10 mouse cellular contexts compared by ENCODE assay signal in the genomic region with DNA sequence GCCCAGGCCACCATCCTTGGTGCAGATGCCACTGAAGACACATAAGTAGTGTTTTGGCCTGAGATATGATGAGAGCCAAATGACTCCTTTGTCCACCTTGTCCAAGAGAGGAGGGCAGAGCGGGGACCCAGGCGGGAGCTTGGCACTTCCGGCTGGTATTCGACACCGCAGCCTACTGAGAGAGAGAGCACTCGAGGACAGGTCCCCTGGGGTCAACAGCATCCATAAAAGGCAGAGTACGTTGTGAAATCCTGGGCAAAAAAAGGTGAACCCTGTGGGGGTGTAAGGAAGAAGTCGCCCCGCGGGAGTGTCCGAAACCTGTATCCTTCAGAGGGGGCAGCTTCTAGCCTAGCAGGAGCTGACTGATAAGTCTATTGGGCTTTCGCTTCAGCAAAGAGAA. TPM values are rescaled to one million over a fixed set of nuclear protein-coding genes. Genes with fewer than 3 reads are reported as not detected.
DNase-seq lines count a peak whose midpoint lies in the region; ATAC-seq and TF ChIP-seq lines count a peak whose summit lies in the region.
"Had no signal": no experiment of that assay in that cellular context is flagged by ENCODE, and none has a peak within 500 bp of the region (broad histone marks: within the 10 kb centered on the region; RNA-seq: fewer than 3 reads in every experiment).

No protein-coding gene starts in this region.

- no peak overlapping the region for H3K4me3 ChIP-seq in heart, embryonic 11.5 days (ENCODE audit: low read depth, low read length)
- peak overlapping the region; percentile 72 for H3K4me3 ChIP-seq in bone marrow macrophage, adult 2 months (ENCODE audit: insufficient read depth, low read length)
- peak overlapping the region; percentile 90; the same call in 1 of the 2 replicates for H3K4me3 ChIP-seq in hindbrain, embryonic 11.5 days (ENCODE audit: low read depth, low read length)

- no peak overlapping the region for H3K27ac ChIP-seq in heart, embryonic 11.5 days (ENCODE audit: low read depth, low read length)
- H3K27ac ChIP-seq in bone marrow macrophage, adult 2 months (ENCODE audit: insufficient read depth, low read depth, low read length), result no peak overlapping the region
- H3K27ac ChIP-seq in hindbrain, embryonic 11.5 days (ENCODE audit: low read depth, low read length), result no peak overlapping the region

- DNase-seq in heart, postnatal 10 days, result no peak
- no peak for DNase-seq in hindbrain, embryonic 11.5 days (ENCODE audit: low spot score)
- DNase-seq in lung, postnatal 36 days, result peak; percentile 56
- DNase-seq in right cerebral cortex, postnatal 25 days, result no peak
- DNase-seq in thymus, postnatal 25 days, result no peak
- no peak for DNase-seq in urinary bladder, postnatal 36 days (ENCODE audit: low spot score in 2 of 2)

- peak overlapping the region; percentile 22; the same call in 1 of the 2 replicates for H3K9ac ChIP-seq in heart, embryonic 11.5 days (ENCODE audit: low read depth, low read length)
- peak overlapping the region; percentile 51; the same call in 1 of the 2 replicates for H3K9ac ChIP-seq in hindbrain, embryonic 11.5 days (ENCODE audit: low read depth, low read length)

- no peak for TF ChIP-seq POLR2A in bone marrow macrophage, adult 2 months (IDR thresholded peaks at IDR 0.05; ENCODE audit: borderline replicate concordance, low read depth, low read length)

- 0 out of 2 replicates have a peak, but pooled peaks cover 2% of the 10 kb centered on the region for H3K36me3 ChIP-seq in heart, embryonic 11.5 days (ENCODE audit: control insufficient read depth, insufficient read depth, low read length)
- H3K36me3 ChIP-seq in hindbrain, embryonic 11.5 days (ENCODE audit: control insufficient read depth, insufficient read depth, low read length), result no peaks in the 10 kb centered on the region

- no peaks in the 10 kb centered on the region for H3K27me3 ChIP-seq in heart, embryonic 11.5 days (ENCODE audit: control insufficient read depth, insufficient read depth, low read length)
- H3K27me3 ChIP-seq in hindbrain, embryonic 11.5 days (ENCODE audit: control insufficient read depth, insufficient read depth, low read length), result no peaks in the 10 kb centered on the region
- H3K27me3 ChIP-seq: Patski had no signal

- TF ChIP-seq CTCF in bone marrow macrophage, adult 2 months (IDR thresholded peaks at IDR 0.05; ENCODE audit: low read depth, low read length), result no peak

- WGBS in heart, embryonic 11.5 days (ENCODE audit: insufficient replicate concordance), result 87% methylated on average over 12 of the region's 12 CpGs
- 73% methylated on average over 12 of the region's 12 CpGs for WGBS in hindbrain, embryonic 11.5 days

- H3K4me1 ChIP-seq in heart, embryonic 11.5 days (ENCODE audit: control insufficient read depth, insufficient read depth, low read length), result peaks cover 34% of the 10 kb centered on the region
- peaks cover 18% of the 10 kb centered on the region for H3K4me1 ChIP-seq in bone marrow macrophage, adult 2 months (ENCODE audit: control insufficient read depth, insufficient read depth, low read length)
- H3K4me1 ChIP-seq in hindbrain, embryonic 11.5 days (replicated peaks; ENCODE audit: control insufficient read depth, insufficient read depth, low read length), result peaks cover 10% of the 10 kb centered on the region

- H3K9me3 ChIP-seq in heart, embryonic 11.5 days (replicated peaks; ENCODE audit: control insufficient read depth, low read length), result no peaks in the 10 kb centered on the region
- H3K9me3 ChIP-seq in hindbrain, embryonic 11.5 days (ENCODE audit: control insufficient read depth, low read length), result no peaks in the 10 kb centered on the region

- peak overlapping the region; percentile 86 for H3K4me2 ChIP-seq in heart, embryonic 11.5 days
- H3K4me2 ChIP-seq in hindbrain, embryonic 11.5 days (replicated peaks; ENCODE audit: low read depth, low read length), result peak overlapping the region; percentile 76

- intact Hi-C loops in heart, postnatal 10 days (cut with DNase I), result no loop called here

- ATAC-seq in heart, embryonic 11.5 days (replicated peaks; ENCODE audit: insufficient number of reproducible peaks, low FRiP score, low TSS enrichment), result no peak
- ATAC-seq in hindbrain, embryonic 11.5 days (ENCODE audit: low FRiP score), result no peak

RNA-seq across cellular contexts. Expression of gene H13, which starts 2.9 kb away (rescaled TPM):
- 92.3 and 92.8 TPM in 2 replicates for polyA plus RNA-seq in heart, embryonic 11.5 days (2014; fragmentation: Nextera tagmentation; extraction: Ambion mirVana)
- total RNA-seq in heart, postnatal 10 days (2021), result 10 to 100 TPM; 47.6 to 51.4 TPM
- polyA plus RNA-seq in bone marrow macrophage, adult 2 months (2012; ENCODE audit: insufficient read depth, insufficient read length, missing spikeins), result 93.6 and 95.2 TPM in 2 replicates
- 124 and 138 TPM in 2 replicates for polyA plus RNA-seq in hindbrain, embryonic 11.5 days (2014; fragmentation: Nextera tagmentation; extraction: Ambion mirVana)

RNA-seq across cellular contexts. Expression of gene Mcts2, which starts 14.7 kb away (rescaled TPM):
- 22.2 and 29.2 TPM in 2 replicates for polyA plus RNA-seq in heart, embryonic 11.5 days (2014; fragmentation: Nextera tagmentation; extraction: Ambion mirVana)
- total RNA-seq in heart, postnatal 10 days (2021), result 10 to 100 TPM; 17.8 to 19.1 TPM
- polyA plus RNA-seq in bone marrow macrophage, adult 2 months (2012; ENCODE audit: insufficient read depth, insufficient read length, missing spikeins), result 0.82 and 2.4 TPM in 2 replicates
- polyA plus RNA-seq in hindbrain, embryonic 11.5 days (2014; fragmentation: Nextera tagmentation; extraction: Ambion mirVana), result 43.9 and 48.5 TPM in 2 replicates

RNA-seq across cellular contexts. Expression of gene Rem1, which starts 45.4 kb away (rescaled TPM):
- 5.8 and 6.1 TPM in 2 replicates for polyA plus RNA-seq in heart, embryonic 11.5 days (2014; fragmentation: Nextera tagmentation; extraction: Ambion mirVana)
- total RNA-seq in heart, postnatal 10 days (2021), result 10 to 100 TPM; 12.9 to 15.3 TPM
- not detected in 2 replicates for polyA plus RNA-seq in bone marrow macrophage, adult 2 months (2012; ENCODE audit: insufficient read depth, insufficient read length, missing spikeins)
- 0.29 and 0.62 TPM in 2 replicates for polyA plus RNA-seq in hindbrain, embryonic 11.5 days (2014; fragmentation: Nextera tagmentation; extraction: Ambion mirVana)
- polyA plus RNA-seq: Patski had no signal

RNA-seq across cellular contexts. Expression of gene Defb25, which starts 49.3 kb away (rescaled TPM):
- polyA plus RNA-seq in heart, embryonic 11.5 days (2014; fragmentation: Nextera tagmentation; extraction: Ambion mirVana), result 1.2 and 1.4 TPM in 2 replicates
- not detected for total RNA-seq in heart, postnatal 10 days (2021)
- polyA plus RNA-seq in bone marrow macrophage, adult 2 months (2012; ENCODE audit: insufficient read depth, insufficient read length, missing spikeins), result not detected in 2 replicates
- not detected in 2 replicates for polyA plus RNA-seq in hindbrain, embryonic 11.5 days (2014; fragmentation: Nextera tagmentation; extraction: Ambion mirVana)
- polyA plus RNA-seq: Patski; testis, adult 2 months had no signal
